Mouse (Mus musculus): Measurements from ENCODE around the gene Mapk3. TPM values are rescaled to one million over a fixed set of nuclear protein-coding genes. Genes with fewer than 3 reads are reported as not detected.

Mapk3 gene
- total RNA-seq (2023), result 10 to 100 TPM; 44.4 to 44.7 TPM

GRCm38 (mm10) chr7:126759050-126759671 lies at the start of gene Mapk3:
TSS of gene Mapk3 (plus strand) at chr7:126759601.

GRCm38 (mm10) chr7:126766201-126766600 lies 6.8 kb downstream of the Mapk3 start, which contains the start of gene Gdpd3:
TSS of gene Gdpd3 (plus strand) at chr7:126766334.

DNA sequence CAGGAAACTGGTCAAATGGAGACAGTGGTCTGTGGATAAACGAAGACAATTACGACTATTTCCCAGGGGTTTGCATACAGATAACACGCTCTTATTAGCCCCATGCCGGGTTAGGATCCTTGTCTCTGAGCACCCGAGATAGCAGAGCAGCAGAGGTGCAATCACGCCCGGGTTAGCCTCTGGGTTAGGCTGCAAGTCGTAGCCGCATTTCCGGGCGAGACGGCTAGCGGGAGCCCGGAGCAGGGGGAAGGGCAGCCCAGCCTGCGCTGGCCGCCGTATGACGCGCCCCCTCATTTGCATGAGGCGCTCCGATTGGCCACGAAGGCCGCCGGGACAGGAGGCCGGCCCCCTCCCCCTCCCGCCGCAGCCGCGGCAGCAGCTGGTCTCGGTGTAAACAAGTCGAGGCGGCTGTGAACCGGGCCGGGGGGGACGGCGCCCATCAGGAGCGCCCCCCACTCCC lies 17.2 kb downstream of the Mapk3 start, which contains the start of gene Ypel3:
Gene Ypel3, plus strand, starts transcription at position 358 of the 460 bp plus-strand sequence.

GRCm38 (mm10) chr7:126780971-126781635 lies 21.7 kb downstream of the Mapk3 start, which contains the start of gene Tbx6:
TSS of gene Tbx6 (plus strand) at chr7:126781483.

DNA sequence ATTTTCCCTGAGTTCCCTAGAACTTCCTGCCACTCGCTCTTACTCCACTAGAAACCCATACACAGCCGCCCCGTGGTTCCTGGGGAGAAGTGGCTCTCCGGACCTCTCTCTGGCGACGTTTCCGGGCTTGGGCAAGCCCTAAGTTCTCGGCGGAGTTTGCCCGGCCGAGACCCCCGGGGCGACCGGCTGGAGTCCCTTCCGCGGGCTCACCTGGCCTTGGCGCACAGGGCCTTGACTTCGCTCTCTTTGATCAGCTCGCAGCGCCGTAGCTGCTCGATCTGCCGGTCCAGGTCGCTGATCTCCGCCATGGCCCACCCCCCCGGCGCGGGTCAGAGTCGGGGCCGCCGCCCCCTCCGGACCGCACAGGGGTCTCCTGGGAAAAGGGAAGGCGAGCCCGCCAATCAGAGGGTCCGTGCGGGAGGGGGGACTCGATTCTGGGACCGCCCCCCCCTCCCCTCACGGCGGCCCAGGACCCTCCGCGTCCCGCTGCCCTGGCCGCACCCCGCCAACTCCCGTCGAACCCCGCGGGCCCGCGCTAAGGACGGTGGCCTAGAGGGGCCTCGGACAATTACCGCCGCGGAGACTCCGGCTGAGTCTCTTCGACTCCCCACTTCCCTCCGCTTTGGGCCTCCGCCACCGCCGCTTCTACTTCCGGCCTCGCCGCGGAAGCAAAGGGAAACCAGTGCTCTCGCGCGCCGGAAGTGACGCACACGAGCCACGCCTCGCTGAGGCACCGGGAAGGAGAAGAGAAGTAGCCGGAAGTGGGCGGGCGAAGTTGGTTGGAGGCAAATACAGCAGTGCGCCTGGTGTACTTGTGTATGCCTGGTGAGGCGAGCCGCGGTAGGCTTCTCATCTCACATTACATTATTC lies 32.7 kb downstream of the Mapk3 start, which contains the start of gene Ppp4c:
Gene Ppp4c, minus strand, starts transcription at position 646 of the 870 bp plus-strand sequence.

DNA sequence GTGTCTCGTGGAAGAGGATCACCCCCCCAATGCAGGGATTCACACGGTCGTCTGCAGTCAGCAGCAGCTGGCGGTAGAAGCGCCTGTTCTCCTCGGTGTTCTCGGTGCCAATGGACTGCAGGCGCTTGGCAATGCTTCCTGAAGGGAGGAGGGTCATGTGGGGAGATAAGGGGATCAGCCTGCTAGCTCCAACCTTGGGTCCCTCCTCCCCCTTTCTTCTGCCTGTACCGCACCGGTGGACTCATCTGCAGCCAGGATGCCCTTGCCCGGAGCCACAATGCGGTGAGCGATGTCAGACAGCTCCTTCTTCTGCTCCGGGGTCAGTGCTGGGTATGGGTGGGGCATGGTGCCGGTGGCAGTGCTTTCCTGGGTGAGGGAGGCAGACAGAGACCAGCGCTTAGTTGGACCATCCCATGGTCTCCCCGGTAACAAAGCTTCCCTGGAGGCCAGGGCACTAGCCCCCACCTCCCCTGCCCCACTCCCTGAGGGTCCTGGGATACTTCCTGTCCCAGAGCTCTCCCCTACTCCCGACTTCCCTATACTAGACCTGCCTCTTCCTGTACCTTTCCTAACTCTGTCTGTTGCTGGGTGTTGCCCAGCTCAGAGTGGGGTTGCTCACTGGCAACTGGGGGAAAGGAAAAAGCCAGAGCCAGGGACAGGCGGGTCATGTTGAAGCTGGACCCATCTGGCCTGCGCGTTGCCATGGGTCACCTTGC lies 38.2 kb downstream of the Mapk3 start, which contains the start of gene Fam57b:
Gene Fam57b, plus strand, starts transcription at position 258 of the 716 bp plus-strand sequence.

Other genes starting within 250 kb of the Mapk3 start
- 100 to 1,000 TPM; 152 to 156 TPM for gene Eif3c, start 193.2 kb upstream of the Mapk3 start, total RNA-seq (2023)
- gene Apobr, start 174.7 kb upstream of the Mapk3 start, total RNA-seq (2023), result 1 to 10 TPM; 2.4 to 4.1 TPM
- gene Cln3, start 173.8 kb upstream of the Mapk3 start, total RNA-seq (2023), result 10 to 100 TPM; 77.3 to 79.4 TPM
- not detected for gene Il27, start 164.7 kb upstream of the Mapk3 start, total RNA-seq (2023)
- not detected for gene Nupr1, start 128.7 kb upstream of the Mapk3 start, total RNA-seq (2023)
- gene Sgf29, start 110.3 kb upstream of the Mapk3 start, total RNA-seq (2023), result 10 to 100 TPM; 71.9 to 77.9 TPM
- not detected for gene Sult1a1, start 83.2 kb upstream of the Mapk3 start, total RNA-seq (2023)
- 10 to 100 TPM; 96.7 to 97.7 TPM for gene Bola2, start 64.2 kb upstream of the Mapk3 start, total RNA-seq (2023)
- 1 to 10 TPM; 6.6 to 10.0 TPM for gene Slx1b, start 63.8 kb upstream of the Mapk3 start, total RNA-seq (2023)
- gene Coro1a, start 51.8 kb upstream of the Mapk3 start, total RNA-seq (2023), result 1,000 to 10,000 TPM; 1,399 to 1,442 TPM
- 1 to 10 TPM; 2.8 to 5.7 TPM for gene Gdpd3, start 6.7 kb downstream of the Mapk3 start, total RNA-seq (2023)
- 100 to 1,000 TPM; 274 to 280 TPM for gene Ypel3, start 17.4 kb downstream of the Mapk3 start, total RNA-seq (2023)
- 10 to 100 TPM; 11.8 to 12.3 TPM for gene Tbx6, start 21.9 kb downstream of the Mapk3 start, total RNA-seq (2023)
- gene Ppp4c, start 32.9 kb downstream of the Mapk3 start, total RNA-seq (2023), result 100 to 1,000 TPM; 276 to 290 TPM
- not detected for gene Fam57b, start 38.1 kb downstream of the Mapk3 start, total RNA-seq (2023)
- not detected for gene 4930451I11Rik, start 72.0 kb downstream of the Mapk3 start, total RNA-seq (2023)
- not detected for gene Doc2a, start 87.8 kb downstream of the Mapk3 start, total RNA-seq (2023)
- gene Hirip3, start 102.4 kb downstream of the Mapk3 start, total RNA-seq (2023), result 10 to 100 TPM; 26.6 to 34.7 TPM
- gene Ino80e, start 102.8 kb downstream of the Mapk3 start, total RNA-seq (2023), result 10 to 100 TPM; 93.9 to 94.9 TPM
- gene Taok2, start 125.1 kb downstream of the Mapk3 start, total RNA-seq (2023), result 100 to 1,000 TPM in 1 of 2 experiments, 10 to 100 TPM in 1; 99.5 to 101 TPM
- gene Tmem219, start 163.3 kb downstream of the Mapk3 start, total RNA-seq (2023), result 10 to 100 TPM; 48.7 to 52.4 TPM
- gene Kctd13, start 169.3 kb downstream of the Mapk3 start, total RNA-seq (2023), result 10 to 100 TPM; 43.5 to 46.3 TPM
- not detected for gene Asphd1, start 190.0 kb downstream of the Mapk3 start, total RNA-seq (2023)
- gene Sez6l2, start 191.0 kb downstream of the Mapk3 start, total RNA-seq (2023), result 1 to 10 TPM; 6.3 to 7.0 TPM
- gene Cdipt, start 216.3 kb downstream of the Mapk3 start, total RNA-seq (2023), result 10 to 100 TPM; 78.8 to 82.2 TPM
- 1 to 10 TPM in 1 of 2 experiments, under 1 TPM in 1; 0.81 to 1.7 TPM for gene Cdiptos, start 216.5 kb downstream of the Mapk3 start, total RNA-seq (2023)